Comparison of ENCODE assay signal across 2 mouse cellular contexts in genomic region chr7:45409497-45410163, GRCm38 (mm10).
TF ChIP-seq lines count a peak whose summit lies in the region.

No protein-coding gene starts in this region.

TF ChIP-seq in C2C12, 6 proteins besides CTCF, POLR2A, EP300 and RAD21 (continued from another document):
- no peak for TF ChIP-seq MYOG (IDR thresholded peaks at IDR 0.05; ENCODE audit: control insufficient read depth, extremely low read depth, insufficient read length)
TF ChIP-seq in C2C12: peak in this region for 1.

TF ChIP-seq in myocyte, 11 proteins besides CTCF, POLR2A, EP300 and RAD21 (continued from another document):
- no peak for TF ChIP-seq REST (IDR thresholded peaks at IDR 0.05; ENCODE audit: insufficient read depth, insufficient read length)
